Mouse (Mus musculus): ENCODE measurements at regions not wholly inside any gene's neighbourhood (a gene's known extent, or its start where the extent isn't known, plus 50 kb on each side); places are given as distances from the start of the nearest gene placed in this dataset.

DNA sequence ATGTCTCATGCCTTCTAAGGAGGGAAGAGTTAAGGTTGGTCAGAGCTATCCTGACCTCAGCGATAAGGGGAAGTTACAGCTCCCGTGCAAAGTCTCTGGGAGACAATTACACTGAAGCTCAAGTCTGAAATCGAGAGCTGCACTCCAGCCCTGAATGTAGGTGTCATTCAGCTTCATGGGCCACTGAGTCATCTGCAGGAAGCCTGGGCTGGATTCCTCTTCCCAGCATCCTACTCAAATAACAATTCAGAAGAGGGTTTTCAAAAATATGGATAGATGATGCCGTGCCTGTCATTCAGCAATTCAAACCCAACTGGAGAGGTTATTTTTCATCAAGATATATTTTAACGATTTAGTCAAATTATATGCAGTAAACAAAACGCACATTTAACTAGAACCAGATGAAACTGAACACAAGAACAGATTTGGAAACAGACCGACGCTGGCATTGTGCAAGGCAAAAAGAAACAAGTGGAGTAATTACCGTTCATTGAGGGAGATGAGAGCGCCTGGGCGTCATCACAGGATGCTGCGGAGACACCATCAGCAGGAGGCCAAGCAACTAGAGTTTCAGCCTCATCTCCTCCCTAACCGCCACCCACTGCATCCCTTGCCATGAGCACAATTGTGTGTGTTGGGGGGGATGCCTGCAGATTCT lies 57.8 kb upstream of the Cfap46 start:
- no peak for DNase-seq

DNA sequence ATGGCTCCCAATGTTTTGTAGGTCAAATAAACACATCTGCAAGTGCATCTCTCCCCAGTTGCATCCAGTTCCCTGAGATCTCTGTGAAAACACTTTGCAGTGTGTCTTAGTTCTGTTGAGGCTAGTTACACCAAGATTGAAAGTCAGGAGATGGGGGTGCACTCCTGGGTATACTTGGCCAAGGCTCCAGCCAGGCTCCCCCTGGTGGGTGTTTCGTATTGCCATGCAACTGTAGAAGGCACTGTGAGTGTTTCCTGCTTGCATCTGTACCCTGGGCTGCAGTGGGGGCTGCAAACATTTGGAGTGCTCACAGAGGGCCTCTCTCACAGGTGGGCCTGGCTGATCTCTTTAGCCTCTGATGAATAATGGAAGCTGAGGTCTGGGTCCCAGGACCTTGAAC lies 63.2 kb upstream of the Cfap46 start:
- peak in 1 of 2 experiments; percentile 38 for DNase-seq

DNA sequence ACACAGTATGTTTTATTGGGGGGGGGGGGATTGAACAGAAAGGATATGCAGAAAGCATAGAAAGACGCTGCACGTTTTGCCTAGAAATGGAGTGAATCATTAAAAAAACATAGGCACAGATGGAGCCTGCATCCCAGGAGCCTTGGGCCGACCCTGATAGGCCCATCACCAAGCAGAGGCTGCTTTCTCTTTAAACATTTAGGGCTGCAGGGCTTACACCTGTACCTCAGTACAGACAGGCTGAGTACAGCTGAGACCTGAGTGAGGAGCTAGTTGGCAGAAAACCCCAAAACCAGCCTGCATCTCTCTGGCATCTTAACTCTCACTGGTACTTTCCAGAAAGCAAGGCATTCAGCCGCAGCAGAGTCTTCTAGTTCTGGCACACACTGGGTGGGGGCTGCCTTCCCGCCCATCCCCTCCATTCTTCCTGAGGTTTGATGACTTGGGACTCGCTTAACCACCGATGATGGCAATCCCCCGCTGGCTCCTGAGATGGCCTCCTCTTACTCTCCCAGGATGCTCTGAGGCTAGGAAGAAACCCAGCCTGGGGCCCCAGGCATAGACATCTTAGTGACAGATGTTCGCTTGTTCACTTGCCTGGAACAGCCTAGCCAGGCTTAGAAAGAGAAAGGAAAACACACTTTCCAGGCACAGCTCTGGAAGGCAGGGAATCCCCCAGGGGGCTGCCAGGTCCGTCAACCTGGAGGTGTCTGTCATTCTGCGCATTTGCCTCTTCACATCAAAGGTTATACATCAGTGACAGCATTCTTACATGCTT lies 63.9 kb upstream of the Cfap46 start:
- no peak for DNase-seq

DNA sequence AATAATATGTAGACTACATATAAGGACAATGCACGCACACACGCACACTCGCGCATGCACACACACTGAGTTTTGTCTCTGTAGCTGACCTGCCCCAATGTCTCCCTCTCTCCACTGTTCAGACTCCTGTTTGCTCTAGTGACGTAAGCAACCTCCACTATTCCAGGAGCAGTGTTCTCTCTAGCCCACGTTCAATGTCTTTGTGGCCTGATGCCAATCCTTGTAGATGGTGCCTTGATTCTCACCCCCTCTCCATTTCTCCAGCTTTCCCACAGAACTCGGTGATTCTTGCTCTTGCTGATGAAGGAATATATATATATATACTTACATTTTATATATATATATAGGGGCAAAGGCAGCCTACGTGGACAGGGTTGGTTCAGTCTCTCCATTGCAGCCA lies 71.4 kb upstream of the Cfap46 start:
- no peak for DNase-seq

DNA sequence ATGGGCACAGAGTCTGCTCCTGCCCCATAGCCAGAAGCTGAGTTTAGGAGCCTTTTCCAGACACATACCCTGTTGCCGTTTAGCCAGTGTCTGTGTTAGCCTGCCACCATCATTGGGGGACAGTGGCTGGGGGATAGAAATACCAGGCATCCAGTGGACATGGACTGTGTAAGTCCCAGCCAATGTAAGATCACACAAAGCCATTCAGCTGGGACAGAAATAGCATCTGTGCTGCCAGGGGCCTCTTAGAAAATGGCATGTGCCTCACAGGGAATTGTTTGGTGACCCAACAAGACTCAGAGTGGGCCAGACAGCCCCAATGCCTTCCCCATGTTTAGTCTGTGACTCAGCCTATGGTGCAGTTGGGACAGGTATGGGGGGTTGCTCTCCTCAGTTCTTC lies 71.5 kb upstream of the Adgra1 start:
- DNase-seq: no peak

DNA sequence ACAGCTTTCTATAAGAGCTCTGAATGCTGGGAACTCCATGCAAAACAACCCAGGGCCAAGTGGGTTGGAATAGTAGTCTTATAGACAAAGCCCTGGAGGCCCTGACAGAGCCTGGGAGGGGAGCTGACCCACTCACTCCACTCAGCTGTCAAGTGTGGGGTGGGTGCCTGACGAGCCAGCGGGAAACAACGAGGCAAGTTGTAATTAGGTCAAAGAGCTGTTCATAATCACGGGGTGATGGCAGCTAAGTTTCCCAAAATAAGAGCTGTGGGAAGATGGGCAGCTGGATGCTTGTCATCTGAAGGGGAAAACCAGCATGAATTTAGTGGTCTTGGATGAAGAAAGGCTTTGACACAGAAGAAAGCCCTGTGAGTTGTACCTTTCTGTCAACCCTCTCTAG lies 70.7 kb upstream of the Adgra1 start:
- no peak for DNase-seq

DNA sequence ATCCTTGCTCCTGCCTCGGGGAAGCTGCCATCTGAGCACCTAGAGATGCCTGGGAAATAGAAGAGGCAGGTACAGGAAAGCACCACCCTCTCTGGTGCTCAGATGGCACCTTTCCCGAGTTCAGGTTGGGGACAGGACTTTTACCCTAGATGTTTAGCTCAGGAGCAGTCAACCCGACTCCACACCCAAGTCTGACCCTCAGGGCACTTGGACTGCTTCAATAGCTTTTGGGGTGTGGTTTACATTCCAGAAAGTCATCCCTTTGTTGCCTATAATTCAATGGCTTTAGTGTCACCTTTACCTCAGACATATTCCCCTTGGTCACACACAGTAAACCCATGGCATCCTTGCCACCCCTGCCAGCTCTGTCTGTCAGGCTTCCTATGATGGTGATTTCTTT lies 67.7 kb upstream of the Adgra1 start:
- DNase-seq: no peak

DNA sequence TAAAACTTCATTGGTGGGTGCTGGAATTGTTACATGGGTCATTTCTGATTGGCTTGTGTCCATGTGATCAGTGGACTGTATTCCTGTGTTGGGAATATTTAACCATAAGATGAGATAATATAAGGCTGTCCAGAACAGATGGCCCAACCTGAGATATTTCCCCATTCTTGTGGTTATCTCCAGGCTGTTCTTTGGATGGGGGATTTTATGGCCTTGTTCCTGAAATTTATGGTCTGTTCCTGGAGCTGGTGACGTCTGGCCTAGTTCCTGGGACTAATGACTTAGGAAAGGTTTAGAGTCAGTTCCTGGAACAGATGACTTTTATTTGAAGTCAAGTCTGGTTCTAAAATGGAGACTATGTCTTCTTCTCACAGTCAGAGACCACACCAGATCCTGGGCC lies 64.8 kb upstream of the Adgra1 start:
- DNase-seq: no peak

DNA sequence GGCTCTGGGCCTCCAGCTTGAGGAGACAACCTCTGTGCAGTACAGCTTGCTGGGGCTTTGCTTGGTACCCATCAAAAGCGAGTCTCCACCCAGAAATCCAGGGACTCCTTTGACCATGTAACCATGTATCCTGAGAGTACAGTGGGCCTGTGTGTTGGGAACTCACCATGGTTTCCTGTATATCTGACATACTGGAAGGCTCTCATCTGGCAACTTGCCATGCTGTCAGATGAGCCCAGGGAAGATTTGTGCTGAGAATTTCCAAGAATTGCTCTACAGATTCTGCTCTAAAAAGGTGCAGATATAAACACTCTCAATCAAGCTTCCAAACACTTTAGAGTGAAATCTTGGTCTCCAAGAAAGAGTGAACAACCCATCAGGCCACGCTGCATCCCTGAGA lies 56.7 kb upstream of the Adgra1 start:
- DNase-seq: peak in 1 of 2 experiments; percentile 12

DNA sequence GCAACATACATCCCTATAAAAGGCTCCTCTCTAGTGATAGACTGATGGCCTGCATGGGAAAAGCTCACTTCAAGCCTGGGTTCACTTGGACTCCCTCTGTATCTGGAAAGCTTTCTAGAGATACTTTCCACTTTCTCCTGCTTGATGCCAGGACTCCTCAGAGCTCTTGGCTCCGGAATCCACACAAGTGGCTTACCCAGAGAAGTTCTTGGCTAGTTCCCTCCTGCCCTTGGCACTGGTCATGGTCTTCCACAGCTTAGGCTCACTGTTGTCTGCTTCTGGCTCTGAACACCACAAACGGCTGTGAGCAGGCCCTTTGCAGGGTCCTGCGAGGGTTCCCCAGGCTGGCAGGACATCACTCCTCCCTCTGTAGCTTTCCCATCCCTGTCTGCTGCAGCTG lies 54.1 kb upstream of the Adgra1 start:
- DNase-seq: peak; percentile 8 to 31

DNA sequence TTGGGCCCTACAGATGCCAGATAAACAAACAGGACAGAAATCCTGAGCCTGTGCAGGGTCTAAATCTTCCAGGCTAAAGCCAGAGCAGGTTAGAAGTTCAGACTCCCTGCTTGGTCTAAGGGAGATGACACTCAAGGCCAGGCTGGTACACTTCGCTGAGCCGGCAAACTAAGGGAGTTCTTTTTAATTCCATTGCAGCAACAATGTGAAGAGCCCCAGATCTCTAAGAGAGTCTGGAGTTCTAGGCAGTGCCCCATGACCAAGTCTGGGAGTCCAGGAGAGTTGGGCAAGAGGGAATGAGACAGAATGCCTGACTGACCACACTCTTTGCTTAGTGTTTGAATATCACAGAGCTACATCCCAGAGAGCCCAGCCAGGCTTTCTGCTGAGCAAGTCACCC lies 52.5 kb upstream of the Adgra1 start:
- no peak for DNase-seq

All from cerebellum, postnatal 25 days (tissue).